Mouse (Mus musculus) midbrain, postnatal 0 days (tissue): ENCODE measurements around the gene Dnajc1. TPM values are rescaled to one million over a fixed set of nuclear protein-coding genes. Genes with fewer than 3 reads are reported as not detected.

Experiments
- ATAC-seq: fragments of 200-750 bp; cut with Nextera tagmentation; 2 replicates; pipeline ENCODE4 v1.8.0; 2017; ENCODE audit warnings: moderate number of reproducible peaks, mild to moderate bottlenecking, moderate TSS enrichment, moderate library complexity; ENCODE audit not compliant: low FRiP score
- DNase-seq: peaks from one replicate; pipeline ENCODE4 v3.0.0-alpha.2; 2015; ENCODE audit warnings: low spot score
- H3K27ac ChIP-seq: fragments of 300-500 bp; sonication (generic); 2 replicates; pipeline ENCODE4 v1.5.1; 2014; ENCODE audit warnings: low read depth, mild to moderate bottlenecking, low read length, mixed read lengths
- H3K27me3 ChIP-seq: fragments of 300-500 bp; sonication (generic); 2 replicates; pipeline ENCODE4 v1.6.1; 2014; ENCODE audit warnings: low read length, control low read depth, mixed read lengths; ENCODE audit not compliant: insufficient read depth
- H3K36me3 ChIP-seq: fragments of 300-500 bp; sonication (generic); 2 replicates; pipeline ENCODE4 v1.6.1; 2014; ENCODE audit warnings: low read length, control low read depth, mixed read lengths; ENCODE audit not compliant: insufficient read depth
- H3K4me1 ChIP-seq: fragments of 300-500 bp; sonication (generic); 2 replicates; pipeline ENCODE4 v1.6.1; 2014; ENCODE audit warnings: mild to moderate bottlenecking, control low read depth, antibody characterized with exemption, low read length, mixed read lengths; ENCODE audit not compliant: insufficient read depth
- H3K4me2 ChIP-seq: fragments of 300-500 bp; sonication (generic); 2 replicates; pipeline ENCODE4 v1.6.1; 2014; ENCODE audit warnings: low read depth, mild to moderate bottlenecking, low read length, mixed read lengths; ENCODE audit not compliant: poor library complexity, severe bottlenecking
- H3K4me3 ChIP-seq: fragments of 300-500 bp; sonication (generic); 2 replicates; pipeline ENCODE4 v1.5.1; 2014; ENCODE audit warnings: low read depth, mild to moderate bottlenecking, low read length, moderate library complexity
- H3K9ac ChIP-seq: fragments of 300-500 bp; sonication (generic); replicated peaks from 2 replicates; pipeline ENCODE4 v1.6.1; 2014; ENCODE audit warnings: mild to moderate bottlenecking, low read length, moderate library complexity, mixed read lengths; ENCODE audit not compliant: poor library complexity, severe bottlenecking
- H3K9me3 ChIP-seq: fragments of 300-500 bp; sonication (generic); 2 replicates; pipeline ENCODE4 v1.6.1; 2016; ENCODE audit warnings: low read length, control low read depth
- CTCF ChIP-seq: IDR thresholded peaks from 2 replicates; pipeline ENCODE4 v1.5.1; 2016; ENCODE audit warnings: antibody characterized with exemption, mild to moderate bottlenecking
- WGBS: fragments of 180-500 bp; shearing (Covaris S2); extraction: QIAGEN DNeasy Blood & Tissue Kit; methylation state at CpG from one replicate; pipeline ENCODE4 v1.1.7; 2014; 5-methylcytosine and 5-hydroxymethylcytosine counted together
- polyA plus RNA-seq: library from polyadenylated mRNA; unstranded; fragments of >200 nt; fragmentation: Nextera tagmentation; extraction: Ambion mirVana; gene quantifications from 2 replicates; pipeline ENCODE4 v1.2.1, GENCODE M21; 2015
- total RNA-seq: library from RNA; depleted of rRNA; stranded (reverse); fragments of >200 nt; gene quantifications from 2 replicates; pipeline ENCODE4 v1.2.3, GENCODE M21; 2014

Dnajc1 gene
- total and polyA plus RNA-seq, 2 experiments from 2014 or later: 14.4 to 19.1 TPM

- no peak overlapping the region for H3K4me3 ChIP-seq
- H3K27me3 ChIP-seq: no peaks in the 10 kb centered on the region
- ATAC-seq: no peak
- no peak overlapping the region for H3K9ac ChIP-seq
- no peaks in the 10 kb centered on the region for H3K9me3 ChIP-seq
- H3K27ac ChIP-seq: no peak overlapping the region
- peaks cover 10% of the 10 kb centered on the region; the same call in 1 of the 2 replicates for H3K36me3 ChIP-seq
- H3K4me2 ChIP-seq: no peak overlapping the region
- TF ChIP-seq CTCF: no peak
- H3K4me1 ChIP-seq: no peaks in the 10 kb centered on the region
- no peak for DNase-seq
- 86% methylated on average over 5 of the region's 5 CpGs for WGBS
Observed at GRCm38 (mm10) chr2:18160992-18161391, 231.6 kb downstream of the Dnajc1 start.

DNA sequence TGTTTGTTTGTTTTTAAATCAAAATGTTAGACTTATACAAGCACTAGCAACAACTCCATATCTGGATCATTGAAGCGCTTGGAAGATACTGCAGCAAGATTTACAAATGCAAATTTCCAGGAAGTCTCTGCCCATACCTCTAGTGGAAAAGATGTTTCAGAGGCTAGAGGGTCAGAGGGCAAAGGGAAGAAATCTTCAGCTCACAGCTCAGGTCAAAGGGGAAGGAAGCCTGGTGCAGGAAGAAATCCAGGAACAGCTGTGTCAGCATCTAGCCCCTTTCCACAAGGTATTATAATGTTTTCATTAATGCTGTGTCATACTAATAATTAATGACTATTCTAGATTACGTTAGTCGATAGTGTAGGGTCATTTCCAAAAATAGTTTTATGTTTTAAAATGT, 233.2 kb downstream of the Dnajc1 start:
- Histone ChIP-seq H3K27me3 (no peaks in the 10 kb centered on the region), H3K4me1 (no peaks in the 10 kb centered on the region), H3K9ac (no peak overlapping the region), H3K9me3 (no peaks in the 10 kb centered on the region), H3K36me3 (peaks cover 8% of the 10 kb centered on the region; the same call in 1 of the 2 replicates), H3K4me3 (no peak overlapping the region), H3K27ac (no peak overlapping the region), H3K4me2 (no peak overlapping the region)
- TF ChIP-seq CTCF: no peak
- ATAC-seq: no peak
- WGBS: 89% methylated on average over 3 of the region's 3 CpGs
- no peak for DNase-seq

GRCm38 (mm10) chr2:18156131-18156530, 236.5 kb downstream of the Dnajc1 start:
- no peak overlapping the region for H3K4me3 ChIP-seq
- no peak for TF ChIP-seq CTCF
- H3K4me1 ChIP-seq: no peaks in the 10 kb centered on the region
- H3K27ac ChIP-seq: no peak overlapping the region
- DNase-seq: no peak
- 89% methylated on average over 3 of the region's 3 CpGs for WGBS
- H3K9me3 ChIP-seq: no peaks in the 10 kb centered on the region
- H3K4me2 ChIP-seq: no peak overlapping the region
- no peaks in the 10 kb centered on the region for H3K36me3 ChIP-seq
- ATAC-seq: no peak
- no peaks in the 10 kb centered on the region for H3K27me3 ChIP-seq
- no peak overlapping the region for H3K9ac ChIP-seq
